Mouse (Mus musculus) lung, postnatal 14 days (tissue): ENCODE results near the gene C130074G19Rik.

Source experiments
- DNase-seq: peaks from one replicate; pipeline ENCODE4 v3.0.0; 2021

C130074G19Rik gene

GRCm38 (mm10) chr1:184836350-184836749 lies 46.7 kb downstream of the C130074G19Rik start:
- DNase-seq: no peak

DNA sequence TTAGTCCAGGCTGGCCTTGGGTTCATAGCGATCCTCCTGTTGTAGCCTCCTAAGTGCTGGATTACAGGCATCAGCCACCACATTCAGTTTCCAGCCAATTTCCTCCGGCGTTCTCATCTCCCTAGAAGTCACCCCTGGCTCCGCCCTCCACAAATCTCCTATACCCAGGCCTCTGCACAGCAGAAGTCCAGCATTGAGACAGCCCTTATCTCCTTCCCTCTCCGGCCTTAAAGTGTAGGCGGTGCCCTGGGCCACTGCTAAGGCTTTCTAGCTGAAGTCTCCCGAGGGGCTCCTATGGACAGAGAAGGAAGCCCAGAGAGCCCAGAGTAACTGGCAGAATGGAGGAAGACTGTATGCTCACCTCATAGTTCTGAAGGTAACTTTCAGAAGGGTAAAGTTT lies 49.5 kb downstream of the C130074G19Rik start:
- no peak for DNase-seq

DNA sequence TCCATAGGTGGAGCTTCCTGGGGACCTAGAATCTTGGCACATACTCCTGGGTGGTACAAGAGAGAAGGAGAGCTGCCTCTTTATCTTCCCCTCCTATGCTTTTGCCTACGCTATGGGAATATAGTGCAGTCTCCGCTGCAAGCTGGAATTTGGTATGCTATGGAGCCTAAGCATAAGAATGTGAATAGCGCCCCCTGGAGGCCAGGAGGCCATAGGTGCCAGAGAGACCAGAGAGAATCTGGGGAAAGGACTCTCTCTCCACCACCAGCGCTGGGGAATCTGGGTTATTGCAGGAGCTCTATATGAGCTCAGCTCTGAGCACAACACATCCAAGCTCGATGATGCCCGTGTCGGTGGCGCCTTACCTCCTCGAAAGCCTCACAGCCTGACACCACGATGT lies 50.8 kb downstream of the C130074G19Rik start:
- DNase-seq: no peak

GRCm38 (mm10) chr1:184829897-184830296 lies 53.1 kb downstream of the C130074G19Rik start:
- no peak for DNase-seq

DNA sequence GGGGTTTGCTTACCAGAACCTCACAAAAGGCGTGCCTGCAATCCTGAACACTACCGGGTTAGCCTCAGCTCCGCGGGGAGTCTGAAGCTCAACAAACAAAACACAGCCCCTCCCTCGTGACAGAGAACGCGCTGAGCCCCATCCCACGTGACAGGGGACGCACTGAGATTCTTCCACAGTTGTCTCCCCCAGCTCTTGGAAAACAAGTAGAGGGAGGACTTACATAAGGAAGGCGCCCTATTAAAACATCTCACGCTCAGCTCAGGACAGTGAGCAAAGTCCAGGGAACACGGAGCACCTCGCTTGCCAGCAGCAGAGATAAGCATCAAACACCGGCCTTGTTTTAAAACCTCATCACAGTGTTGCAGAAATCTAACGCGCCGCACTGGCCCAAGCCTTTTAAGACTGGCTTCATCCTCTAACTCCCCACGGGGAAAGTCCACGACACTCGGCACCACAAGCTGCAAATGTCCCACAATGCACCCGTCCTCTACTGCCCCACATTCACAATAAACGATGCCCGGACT lies 55.8 kb downstream of the C130074G19Rik start:
- no peak for DNase-seq

GRCm38 (mm10) chr1:184825093-184825492 lies 57.9 kb downstream of the C130074G19Rik start:
- DNase-seq: peak; percentile 62

DNA sequence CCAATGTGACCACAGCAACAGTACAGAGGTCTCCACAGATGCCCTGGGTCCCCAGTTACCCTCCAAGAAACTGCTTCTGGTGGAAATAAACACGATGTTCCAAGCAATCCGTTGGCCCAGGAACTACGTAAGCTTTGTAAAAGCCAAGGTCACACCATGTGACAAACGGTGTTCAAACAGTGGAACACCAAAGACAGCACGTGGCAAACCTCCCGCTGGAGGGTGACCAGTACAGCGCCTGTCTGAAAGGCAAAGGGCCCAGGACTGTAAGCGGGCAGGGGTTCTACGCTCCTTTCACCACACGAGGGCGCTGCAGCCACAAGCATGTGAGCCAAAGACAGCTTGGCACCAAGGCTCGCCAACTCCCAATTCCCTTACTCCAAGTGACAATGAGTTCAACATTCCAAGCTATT lies 58.6 kb downstream of the C130074G19Rik start:
- DNase-seq: peak; percentile 97

GRCm38 (mm10) chr1:184822678-184823077 lies 60.3 kb downstream of the C130074G19Rik start:
- no peak for DNase-seq
